Mouse (Mus musculus): Measurements from ENCODE around the gene Olfr6. TPM values are rescaled to one million over a fixed set of nuclear protein-coding genes. Genes with fewer than 3 reads are reported as not detected.
"Not testable (repeated sequence)": the region's sequence is repeated elsewhere in the genome, so short reads cannot be mapped to it uniquely, and the experiment has no call there.

Gene Olfr6
- polyA plus RNA-seq (2015; fragmentation: Nextera tagmentation; extraction: Ambion mirVana): not detected in 2 replicates

DNA sequence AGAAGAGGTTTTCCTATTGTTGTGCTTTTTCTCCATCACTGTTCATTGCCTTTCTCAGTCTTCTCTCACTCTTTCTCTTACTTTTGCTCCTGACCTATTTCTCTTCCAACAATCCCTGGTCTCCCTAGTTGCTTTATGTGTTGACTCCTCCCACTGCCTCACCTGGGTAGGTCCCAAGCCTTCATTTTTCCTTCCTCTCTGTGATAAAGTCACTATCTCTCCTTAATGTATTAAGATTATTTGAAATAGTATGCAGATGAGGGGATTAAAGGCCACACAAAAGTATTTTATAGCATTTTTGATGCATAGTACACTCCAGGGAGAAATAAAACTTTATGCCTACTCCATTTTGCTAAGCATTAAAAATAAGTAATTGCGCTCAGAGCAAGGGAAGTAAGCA lies at the start of gene Olfr6:
Gene Olfr6 (minus strand): TSS at position 101 of the 400 bp plus-strand sequence.
- WGBS: 85% methylated on average over 1 of the region's 1 CpGs
- ATAC-seq (replicated peaks): no peak

DNA sequence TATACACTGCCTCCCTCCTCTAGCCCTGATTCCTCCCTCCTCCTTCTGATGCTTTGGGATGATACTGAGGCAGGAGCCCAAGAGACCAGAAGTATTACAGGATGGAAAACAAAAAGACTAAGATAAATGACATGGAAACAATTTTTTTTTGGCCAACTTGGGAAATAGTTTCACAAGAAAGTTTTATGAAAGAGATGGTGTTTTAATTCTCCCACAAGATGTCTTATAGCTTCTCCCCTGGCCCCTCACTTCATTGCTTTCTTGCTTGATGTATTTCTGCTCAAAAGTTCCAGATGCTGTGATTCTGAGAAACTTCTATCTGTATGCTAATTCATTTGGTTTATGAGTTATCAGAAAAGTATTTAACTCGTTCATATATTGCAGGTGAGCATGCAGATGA lies 42.2 kb upstream of the Olfr6 start, which contains the start of gene Olfr2:
Gene Olfr2 (minus strand): TSS at position 101 of the 400 bp plus-strand sequence.
- no peak for ATAC-seq (replicated peaks)
- no peak within 1 kb of the TSS for H3K9ac ChIP-seq
- H3K36me3 ChIP-seq (replicated peaks): no peaks in the 10 kb centered on the region
- WGBS: 50% methylated on average over 1 of the region's 1 CpGs
- no peaks in the 10 kb centered on the region for H3K9me3 ChIP-seq
- H3K4me3 ChIP-seq: no peak within 1 kb of the TSS
- no peaks in the 10 kb centered on the region for H3K27me3 ChIP-seq (replicated peaks)
- H3K4me1 ChIP-seq: no peaks in the 10 kb centered on the region
- H3K27ac ChIP-seq: no peak within 1 kb of the TSS
- no peak within 1 kb of the TSS for H3K4me2 ChIP-seq

More for the DNA sequence above, at the start of gene Olfr6:
- Histone ChIP-seq H3K9me3 (peaks cover 4% of the 10 kb centered on the region; the same call in 1 of the 2 replicates), H3K4me3 (no peak within 1 kb of the TSS), H3K36me3 (replicated peaks) (no peaks in the 10 kb centered on the region), H3K27ac (no peak within 1 kb of the TSS), H3K4me2 (no peak within 1 kb of the TSS), H3K9ac (no peak within 1 kb of the TSS), H3K4me1 (no peaks in the 10 kb centered on the region), H3K27me3 (replicated peaks) (no peaks in the 10 kb centered on the region)

DNA sequence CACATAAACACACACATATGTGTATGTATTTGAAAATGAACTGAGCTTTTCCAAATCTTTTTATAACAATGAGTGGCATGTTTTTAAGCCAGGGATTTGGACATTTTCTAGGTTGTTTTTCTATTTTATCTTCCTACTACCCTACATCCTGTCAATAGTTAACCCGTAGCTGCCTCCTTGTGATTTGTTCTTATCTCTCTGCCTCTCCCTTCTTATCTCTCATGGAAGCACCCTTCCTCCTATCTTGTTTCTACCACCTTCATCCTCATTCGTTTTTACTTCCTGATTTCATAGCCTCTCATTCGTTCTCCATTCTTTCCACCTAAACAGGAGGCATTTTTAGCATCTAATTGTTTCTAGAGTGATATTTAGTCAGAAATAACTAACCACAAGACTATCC lies 40.4 kb upstream of the Olfr6 start:
- 65% methylated on average over 3 of the region's 3 CpGs for WGBS
- ATAC-seq (replicated peaks): no peak
- Histone ChIP-seq H3K4me3 (no peak overlapping the region), H3K4me1 (no peaks in the 10 kb centered on the region), H3K27ac (no peak overlapping the region), H3K9ac (no peak overlapping the region), H3K9me3 (no peaks in the 10 kb centered on the region), H3K4me2 (no peak overlapping the region), H3K36me3 (replicated peaks) (no peaks in the 10 kb centered on the region), H3K27me3 (replicated peaks) (no peaks in the 10 kb centered on the region)

DNA sequence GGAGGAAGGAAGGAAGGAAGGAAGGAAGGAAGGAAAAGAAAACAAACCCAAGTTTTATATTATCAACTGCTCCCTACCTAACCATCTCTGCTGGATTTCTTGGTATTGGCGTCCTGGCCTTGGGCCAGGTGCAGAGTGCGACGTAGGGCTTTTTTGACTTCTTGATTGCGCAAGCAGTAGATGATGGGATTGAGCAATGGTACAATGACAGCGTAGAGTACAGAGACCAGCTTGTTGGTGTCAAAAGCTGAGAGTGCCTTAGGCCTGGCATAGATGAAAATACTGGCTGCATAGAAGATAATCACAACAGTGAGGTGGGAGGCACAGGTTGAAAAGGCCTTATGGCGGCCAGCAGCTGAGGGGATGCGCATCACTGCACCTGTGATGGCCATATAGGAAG lies 37.1 kb upstream of the Olfr6 start:
- Histone ChIP-seq H3K27me3 (replicated peaks) (no peaks in the 10 kb centered on the region), H3K27ac (no peak overlapping the region), H3K4me2 (no peak overlapping the region), H3K4me1 (no peaks in the 10 kb centered on the region), H3K36me3 (replicated peaks) (no peaks in the 10 kb centered on the region), H3K9ac (no peak overlapping the region), H3K9me3 (no peaks in the 10 kb centered on the region), H3K4me3 (no peak overlapping the region)
- 90% methylated on average over 7 of the region's 7 CpGs for WGBS
- no peak for ATAC-seq (replicated peaks)

DNA sequence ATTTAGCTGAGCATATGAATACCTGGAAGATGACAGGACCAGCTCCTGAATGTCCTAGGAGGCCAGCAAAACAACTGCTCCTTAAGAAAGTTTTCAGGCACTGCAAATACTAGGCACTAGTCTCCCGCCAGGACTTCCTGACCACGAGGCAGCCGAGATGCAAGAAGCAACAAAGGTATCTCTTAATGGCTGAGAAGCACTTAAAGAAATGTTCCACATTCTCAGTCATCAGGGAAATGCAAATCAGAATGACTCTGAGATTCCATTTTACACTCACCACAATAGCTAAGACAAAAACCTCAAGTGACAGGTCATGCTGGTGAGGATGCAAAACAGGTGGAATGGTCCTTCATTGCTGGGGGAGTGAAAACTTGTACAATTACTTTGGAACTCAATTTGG lies 21.5 kb upstream of the Olfr6 start:
- Histone ChIP-seq H3K4me2 (no peak overlapping the region), H3K9ac (no peak overlapping the region), H3K36me3 (replicated peaks) (no peaks in the 10 kb centered on the region), H3K9me3 (no peaks in the 10 kb centered on the region), H3K27me3 (replicated peaks) (no peaks in the 10 kb centered on the region), H3K27ac (no peak overlapping the region), H3K4me1 (no peaks in the 10 kb centered on the region), H3K4me3 (no peak overlapping the region)
- no peak for ATAC-seq (replicated peaks)
- WGBS: 93% methylated on average over 3 of the region's 3 CpGs

DNA sequence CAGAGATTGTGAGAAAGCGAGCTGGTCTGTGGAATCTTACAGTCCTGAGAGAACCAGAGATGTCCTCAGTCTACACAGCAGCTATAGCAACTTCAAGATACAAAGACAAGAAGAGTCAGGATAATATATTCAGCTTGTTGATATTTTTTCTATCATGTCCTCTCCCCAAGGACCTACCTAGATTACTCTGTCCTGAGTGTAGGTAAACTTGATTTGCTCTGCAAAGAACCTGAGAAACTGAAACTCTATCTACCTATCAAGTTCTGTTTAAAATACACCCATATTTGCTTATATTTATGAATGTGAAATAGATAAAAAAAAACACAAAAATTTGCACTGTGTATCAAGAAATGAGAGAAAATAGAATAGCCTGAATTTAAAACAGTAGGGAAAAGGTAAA lies 11.6 kb upstream of the Olfr6 start, which contains the start of gene Olfr711:
Gene Olfr711 (minus strand): TSS at position 101 of the 400 bp plus-strand sequence.
- Histone ChIP-seq H3K9me3 (no peaks in the 10 kb centered on the region), H3K4me2 (no peak within 1 kb of the TSS), H3K27ac (no peak within 1 kb of the TSS), H3K27me3 (replicated peaks) (no peaks in the 10 kb centered on the region), H3K36me3 (replicated peaks) (no peaks in the 10 kb centered on the region), H3K4me1 (no peaks in the 10 kb centered on the region), H3K9ac (no peak within 1 kb of the TSS), H3K4me3 (no peak within 1 kb of the TSS)
- ATAC-seq (replicated peaks): no peak
- 47% methylated on average over 1 of the region's 1 CpGs for WGBS

DNA sequence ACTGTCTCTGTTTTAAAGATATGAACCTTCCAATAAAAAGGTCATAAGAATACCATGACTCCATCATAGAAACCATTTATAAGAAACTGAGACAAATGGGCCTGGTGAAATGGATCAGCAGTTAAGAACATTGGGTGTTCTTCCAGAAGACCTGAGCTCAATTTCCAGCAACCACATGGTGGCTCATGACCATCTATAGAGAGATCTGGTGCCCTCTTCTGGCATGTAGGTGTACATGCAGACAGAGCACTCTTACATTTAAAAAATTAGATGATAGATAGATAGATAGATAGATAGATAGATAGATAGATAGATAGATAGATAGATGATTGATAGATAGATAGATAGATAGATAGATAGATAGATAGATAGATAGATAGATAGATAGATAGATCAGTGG lies 3.8 kb upstream of the Olfr6 start:
- H3K4me3 ChIP-seq; H3K36me3 ChIP-seq (replicated peaks); H3K9me3 ChIP-seq; H3K27ac ChIP-seq; ATAC-seq (replicated peaks); H3K27me3 ChIP-seq (replicated peaks); H3K9ac ChIP-seq; H3K4me2 ChIP-seq; H3K4me1 ChIP-seq: not testable (repeated sequence)

DNA sequence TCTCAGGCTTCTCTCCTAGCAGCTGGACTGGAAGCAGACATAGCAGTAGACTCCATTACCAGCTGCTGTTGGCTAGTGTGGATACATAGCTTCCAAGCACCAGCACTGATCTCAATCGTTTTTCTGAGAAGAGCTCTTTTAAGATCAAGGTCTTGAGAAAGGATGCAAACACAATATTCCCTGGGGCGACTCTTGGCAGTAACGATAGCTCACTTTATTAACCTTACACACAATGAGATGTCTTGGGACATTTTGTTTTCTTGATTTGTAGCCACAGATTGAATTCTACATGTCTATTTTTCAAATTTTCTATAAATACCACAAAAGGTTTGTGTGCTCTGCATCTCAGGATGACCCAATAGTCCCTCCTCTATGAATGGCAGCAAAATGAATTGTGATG lies 15.5 kb downstream of the Olfr6 start, which contains the start of gene Olfr710:
Gene Olfr710 (minus strand): TSS at position 101 of the 400 bp plus-strand sequence.
- Histone ChIP-seq H3K36me3 (replicated peaks) (no peaks in the 10 kb centered on the region), H3K27me3 (replicated peaks) (no peaks in the 10 kb centered on the region), H3K27ac (no peak within 1 kb of the TSS), H3K9ac (no peak within 1 kb of the TSS), H3K4me1 (no peaks in the 10 kb centered on the region), H3K9me3 (no peaks in the 10 kb centered on the region), H3K4me2 (no peak within 1 kb of the TSS), H3K4me3 (no peak within 1 kb of the TSS)
- ATAC-seq (replicated peaks): no peak
- WGBS: 78% methylated on average over 3 of the region's 3 CpGs

DNA sequence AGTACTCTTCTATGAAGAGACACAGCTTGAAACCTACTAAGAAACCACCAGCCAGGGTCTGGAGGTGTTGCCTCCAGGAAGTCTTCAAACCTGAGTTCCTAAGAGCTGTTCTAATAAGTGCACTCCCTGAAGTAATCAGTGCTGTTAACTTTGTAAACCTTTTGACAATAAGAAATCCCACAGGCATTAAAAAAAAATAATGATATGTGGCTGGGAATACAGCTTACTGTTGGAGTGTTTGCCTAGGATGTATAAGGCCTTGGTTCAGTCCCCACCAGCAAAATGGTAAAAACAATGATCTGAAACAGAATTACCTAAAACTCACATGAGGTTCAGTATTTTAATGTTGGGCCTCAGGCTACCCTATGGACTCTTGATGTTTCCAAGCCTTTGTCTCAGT lies 31.6 kb downstream of the Olfr6 start, which contains the start of gene Olfr709-ps1:
Gene Olfr709-ps1 (minus strand): TSS at position 101 of the 400 bp plus-strand sequence.
- Histone ChIP-seq H3K9ac (no peak within 1 kb of the TSS), H3K27ac (no peak within 1 kb of the TSS), H3K27me3 (replicated peaks) (no peaks in the 10 kb centered on the region), H3K4me1 (no peaks in the 10 kb centered on the region), H3K4me2 (no peak within 1 kb of the TSS), H3K9me3 (no peaks in the 10 kb centered on the region), H3K36me3 (replicated peaks) (no peaks in the 10 kb centered on the region), H3K4me3 (no peak within 1 kb of the TSS)
- ATAC-seq (replicated peaks): no peak

DNA sequence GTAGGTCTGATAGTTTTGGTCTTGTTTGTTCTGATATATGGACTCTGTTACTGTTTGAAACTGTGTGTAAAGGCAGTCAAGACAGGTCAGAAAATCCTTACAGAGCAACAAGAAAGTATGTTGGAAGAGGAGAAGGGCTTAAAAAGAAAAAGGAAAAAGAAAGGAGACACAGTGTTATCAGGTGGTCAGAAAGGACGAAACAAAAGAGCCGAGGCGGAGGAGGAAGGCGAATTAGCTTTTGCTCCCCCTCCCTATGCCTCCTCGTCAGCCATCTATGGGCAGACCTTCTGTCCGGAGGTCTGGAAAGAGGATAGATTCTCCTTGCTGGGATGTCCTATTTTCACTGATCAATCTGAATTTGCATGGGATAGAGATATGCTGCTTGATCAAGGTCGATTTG lies 42.8 kb downstream of the Olfr6 start:
- not testable (repeated sequence) for H3K27ac ChIP-seq; H3K4me2 ChIP-seq; H3K4me1 ChIP-seq; H3K9ac ChIP-seq; H3K36me3 ChIP-seq (replicated peaks); ATAC-seq (replicated peaks); H3K4me3 ChIP-seq; H3K9me3 ChIP-seq; H3K27me3 ChIP-seq (replicated peaks)
- 92% methylated on average over 7 of the region's 7 CpGs for WGBS

DNA sequence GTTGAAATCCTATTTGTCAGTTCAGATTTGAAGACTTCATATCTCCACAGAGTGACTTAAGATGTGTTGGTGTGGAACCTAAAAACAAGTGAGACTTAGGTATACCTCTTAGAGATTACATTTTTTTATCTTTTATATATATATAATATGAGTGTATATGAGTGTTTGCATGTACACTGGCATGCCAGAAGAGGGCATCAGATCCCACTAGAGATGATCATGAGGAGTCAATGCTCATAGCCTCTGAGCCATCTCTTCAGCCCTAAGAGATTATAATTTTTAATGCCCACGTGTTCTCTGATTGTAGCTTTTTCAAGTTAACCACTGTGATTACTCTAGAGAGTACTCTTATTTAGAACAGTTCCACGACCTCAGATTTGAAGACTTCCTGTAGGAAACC lies 56.1 kb downstream of the Olfr6 start, which contains the start of gene Olfr1532-ps1:
Gene Olfr1532-ps1 (plus strand): TSS at position 326 of the 400 bp plus-strand sequence.
- no peaks in the 10 kb centered on the region for H3K4me1 ChIP-seq
- H3K27ac ChIP-seq: no peak within 1 kb of the TSS
- H3K27me3 ChIP-seq (replicated peaks): no peaks in the 10 kb centered on the region
- 59% methylated on average over 2 of the region's 2 CpGs for WGBS
- H3K9ac ChIP-seq: no peak within 1 kb of the TSS
- H3K9me3 ChIP-seq: no peaks in the 10 kb centered on the region
- no peaks in the 10 kb centered on the region for H3K36me3 ChIP-seq (replicated peaks)
- ATAC-seq (replicated peaks): no peak
- no peak within 1 kb of the TSS for H3K4me3 ChIP-seq
- H3K4me2 ChIP-seq: no peak within 1 kb of the TSS

Data from midbrain, embryonic 15.5 days (tissue).